Mouse (Mus musculus) bone marrow macrophage, adult 2 months (primary cell): ENCODE data around the gene Cubn. TPM values are rescaled to one million over a fixed set of nuclear protein-coding genes. Genes with fewer than 3 reads are reported as not detected.

ENCODE experiments used
- H3K27ac ChIP-seq: 2 replicates; pipeline ENCODE4 v1.5.1; 2012; ENCODE audit warnings: low read depth, low read length; ENCODE audit not compliant: insufficient read depth
- H3K4me1 ChIP-seq: 2 replicates; pipeline ENCODE4 v1.6.1; 2012; ENCODE audit warnings: low read length; ENCODE audit not compliant: control insufficient read depth, insufficient read depth
- H3K4me3 ChIP-seq: 2 replicates; pipeline ENCODE4 v1.5.1; 2012; ENCODE audit warnings: mild to moderate bottlenecking, low read length, moderate library complexity; ENCODE audit not compliant: insufficient read depth
- CTCF ChIP-seq: IDR thresholded peaks from 2 replicates; pipeline ENCODE4 v1.5.1; 2012; ENCODE audit warnings: low read depth, mild to moderate bottlenecking, low read length, moderate library complexity
- POLR2A ChIP-seq: IDR thresholded peaks from 2 replicates; pipeline ENCODE4 v1.6.1; 2012; ENCODE audit warnings: mild to moderate bottlenecking, low read depth, low read length, borderline replicate concordance
- polyA plus RNA-seq: library from polyadenylated mRNA; stranded (reverse); fragments of >200 nt; gene quantifications from 2 replicates; pipeline ENCODE4 v1.2.4, GENCODE M21; 2012; ENCODE audit not compliant: missing spikeins, insufficient read depth, insufficient read length

The Cubn gene
- polyA plus RNA-seq, 1 experiment: 0.08 TPM

DNA sequence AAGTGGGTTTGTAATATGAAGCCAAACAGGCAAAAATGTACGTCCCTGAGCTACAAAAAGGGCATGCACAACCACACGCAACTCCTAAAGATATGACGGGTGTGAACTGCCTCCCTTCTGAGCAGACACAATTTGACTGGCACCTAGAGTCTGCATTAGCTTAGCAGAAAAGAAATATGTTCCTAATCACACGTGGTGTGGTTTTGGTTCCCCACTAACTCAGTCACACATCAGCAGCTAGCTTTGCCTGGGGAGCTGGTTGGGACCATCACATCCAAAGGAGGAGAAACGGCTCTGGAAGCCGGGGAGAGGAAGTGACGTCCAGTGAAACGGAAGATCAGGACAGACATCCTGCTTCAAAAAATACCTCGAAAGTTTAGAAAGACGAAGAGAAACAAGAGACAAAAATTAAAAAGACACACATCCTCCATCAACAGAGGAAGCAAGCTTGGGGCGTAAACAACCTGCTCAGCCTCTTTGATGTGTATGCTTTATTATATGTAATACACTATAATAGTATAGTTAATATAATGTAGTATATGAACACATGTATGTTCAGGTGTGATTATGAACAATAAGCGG, 258.3 kb downstream of the Cubn start:
- peaks cover 19% of the 10 kb centered on the region for H3K4me1 ChIP-seq
- TF ChIP-seq CTCF: no peak
- TF ChIP-seq POLR2A: no peak
- H3K4me3 ChIP-seq: no peak overlapping the region
- no peak overlapping the region for H3K27ac ChIP-seq

DNA sequence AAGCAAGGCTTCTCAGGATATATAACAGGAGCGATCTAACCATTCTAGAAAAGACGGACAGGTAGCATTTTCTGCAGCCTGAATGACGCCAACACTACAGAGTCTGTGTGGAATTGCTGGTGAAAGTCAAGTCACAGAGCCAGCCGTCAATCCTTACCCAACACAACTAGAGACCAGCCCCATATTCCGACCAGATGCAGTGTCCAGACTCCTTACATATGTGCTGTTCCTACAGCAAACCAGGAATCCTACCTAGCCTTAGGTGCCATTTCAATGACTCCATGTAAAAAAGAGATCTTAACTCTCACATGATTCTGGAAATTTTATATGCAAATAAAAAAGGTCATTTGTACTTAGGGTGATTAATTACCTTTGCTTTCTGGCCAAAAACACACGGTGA, 259.3 kb downstream of the Cubn start:
- Histone ChIP-seq H3K27ac (no peak overlapping the region), H3K4me1 (peaks cover 19% of the 10 kb centered on the region), H3K4me3 (no peak overlapping the region)
- no peak for TF ChIP-seq CTCF
- no peak for TF ChIP-seq POLR2A

DNA sequence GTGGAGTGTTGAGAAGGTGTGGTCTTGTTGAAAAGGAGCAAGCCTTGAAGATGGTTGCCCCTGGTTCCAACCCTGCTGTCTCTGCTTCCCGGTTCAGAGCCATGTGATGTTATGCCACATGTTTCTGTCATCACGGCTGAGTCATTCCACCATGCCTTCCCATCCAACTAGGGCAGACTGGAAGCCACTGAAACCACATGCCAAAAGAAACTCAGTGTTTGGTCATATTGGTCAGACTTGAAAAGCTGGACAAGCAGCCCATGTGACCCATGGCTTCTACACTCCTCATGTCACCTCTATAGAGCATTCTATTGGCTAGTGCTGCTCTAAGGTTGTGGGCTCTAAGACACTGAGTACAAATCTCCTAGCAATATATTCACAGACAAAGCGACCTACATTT, 261.9 kb downstream of the Cubn start:
- no peak for TF ChIP-seq POLR2A
- TF ChIP-seq CTCF: no peak
- Histone ChIP-seq H3K27ac (peak overlapping the region; percentile 35), H3K4me1 (peaks cover 19% of the 10 kb centered on the region), H3K4me3 (no peak overlapping the region)

Other genes starting within 250 kb of the Cubn start
- gene Rsu1, start 220.4 kb downstream of the Cubn start, polyA plus RNA-seq: 139 and 143 TPM in 2 replicates
- gene Trdmt1, start 52.9 kb upstream of the Cubn start, polyA plus RNA-seq: 3.9 and 6.9 TPM in 2 replicates
- gene Vim, start 82.1 kb upstream of the Cubn start, polyA plus RNA-seq: 1,643 and 1,732 TPM in 2 replicates